Mouse (Mus musculus) thymus, adult 18-20 months (tissue): ENCODE results near the gene Tomm20l.

ENCODE experiments used
- DNase-seq, 2 experiments: peaks; one replicate each; pipeline ENCODE4 v3.0.0; 2022; ENCODE audit warnings: mixed read lengths in 2 of 2

Gene Tomm20l

GRCm38 (mm10) chr12:71157974-71158373 lies 46.7 kb downstream of the Tomm20l start:
- no peak for DNase-seq

- DNase-seq, result no peak
Measured at GRCm38 (mm10) chr12:71164410-71164809, 53.2 kb downstream of the Tomm20l start.

- no peak for DNase-seq
Measured at GRCm38 (mm10) chr12:71169911-71170310, 58.7 kb downstream of the Tomm20l start.
